Mouse (Mus musculus): ENCODE data around the gene Fkbp2. TPM values are rescaled to one million over a fixed set of nuclear protein-coding genes. Genes with fewer than 3 reads are reported as not detected.
A peak's percentile ranks its signal among the peaks of the same experiment; 100 is the strongest.

Gene Fkbp2
- total RNA-seq, 1 experiment: 51.0 TPM

DNA sequence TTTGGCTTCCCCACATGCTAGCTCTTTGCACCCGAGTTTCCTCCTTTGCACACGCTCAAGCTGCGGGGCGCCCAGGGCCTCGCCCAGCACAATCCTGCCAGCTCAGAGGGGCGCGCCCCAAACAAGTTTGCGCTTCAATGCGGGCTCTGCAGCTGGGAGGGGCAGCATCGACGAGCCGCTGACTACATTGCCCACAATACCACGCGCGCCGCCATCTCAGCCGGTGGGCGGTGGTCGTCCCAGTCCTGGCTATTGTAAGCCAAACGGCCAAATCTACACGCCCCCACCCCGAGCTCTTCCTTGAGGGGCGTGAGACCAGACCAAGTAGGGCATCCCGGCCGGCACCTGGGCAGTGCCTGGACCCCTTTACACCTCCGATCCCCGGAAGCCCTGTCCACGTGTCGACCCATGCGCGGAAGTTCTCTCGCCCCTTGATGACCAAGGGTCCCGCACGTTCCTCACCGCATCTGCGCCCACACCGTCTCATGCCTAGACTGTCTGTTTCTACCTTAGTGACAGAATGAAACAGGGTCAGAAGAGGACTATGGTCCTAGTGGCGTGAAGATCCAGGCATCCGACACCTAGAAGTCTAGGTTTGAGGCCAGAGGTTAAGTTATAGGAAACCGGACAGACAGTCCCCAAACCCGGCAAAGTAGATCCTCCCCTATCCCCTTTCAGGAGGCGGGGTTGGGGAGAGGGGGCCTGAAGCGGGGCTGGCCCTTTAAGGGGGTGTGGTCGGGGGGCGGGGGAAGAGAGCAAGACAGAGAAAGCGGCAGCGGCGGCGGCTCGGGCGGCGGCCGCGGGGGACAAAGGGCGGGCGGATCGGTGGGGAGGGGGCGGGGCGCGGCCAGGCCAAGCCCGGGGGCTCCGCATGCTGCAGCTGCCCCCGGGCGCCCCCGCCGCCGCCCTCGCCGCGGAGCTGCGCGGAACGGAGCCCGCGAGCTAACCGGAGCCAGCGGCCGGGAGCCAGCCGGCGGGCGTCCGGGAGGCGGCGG is 5.8 kb downstream of the Fkbp2 start, which contains the start of gene Ppp1r14b:
Gene Ppp1r14b, plus strand, starts transcription at position 758 of the 995 bp plus-strand sequence.
- H3K36me3 ChIP-seq (ENCODE audit: control insufficient read depth, insufficient read depth, low read length, poor library complexity, severe bottlenecking): peaks cover 22% of the 10 kb centered on the region
- H3K27ac ChIP-seq (ENCODE audit: insufficient read depth, low read depth, low read length, poor library complexity, severe bottlenecking): peak within 1 kb of the TSS; percentile 74
- peaks cover 5 to 35% of the 10 kb centered on the region in 2 experiments for H3K4me1 ChIP-seq (ENCODE audit: control insufficient read depth in 2 of 2, insufficient read depth in 2 of 2, low read length in 2 of 2, poor library complexity in 1 of 2)
- in situ Hi-C loops (cut with MboI; ENCODE audit: low sequenced_read_pairs in 2 of 2, unreplicated experiment in 2 of 2): no loop called here
- DNase-seq (ENCODE audit: low read depth, low spot score): peak; percentile 91
- peak within 1 kb of the TSS; percentile 88 for H3K9ac ChIP-seq (ENCODE audit: insufficient read depth, low read depth, low read length, poor library complexity, severe bottlenecking)
- no peaks in the 10 kb centered on the region for H3K9me3 ChIP-seq (ENCODE audit: control insufficient read depth, insufficient read depth, low read depth, low read length)
- no peak for TF ChIP-seq ZNF384 (IDR thresholded peaks at IDR 0.05; ENCODE audit: low read depth, low read length)
- TF ChIP-seq HCFC1 (IDR thresholded peaks at IDR 0.05; ENCODE audit: borderline replicate concordance, insufficient read depth, low read length): peak; percentile 82
- TF ChIP-seq MAFK (IDR thresholded peaks at IDR 0.05; ENCODE audit: insufficient read depth, low read depth, low read length): no peak
- no peak for TF ChIP-seq ZC3H11A (IDR thresholded peaks at IDR 0.05; ENCODE audit: borderline replicate concordance, low read depth, low read length)
- TF ChIP-seq CHD2 (IDR thresholded peaks at IDR 0.05; ENCODE audit: low read depth, low read length): no peak
- H3K4me3 ChIP-seq (ENCODE audit: insufficient read depth in 1 of 2, low read depth in 1 of 2, low read length in 2 of 2, poor library complexity in 1 of 2, severe bottlenecking in 1 of 2): peak within 1 kb of the TSS; percentile 79 to 100

DNA sequence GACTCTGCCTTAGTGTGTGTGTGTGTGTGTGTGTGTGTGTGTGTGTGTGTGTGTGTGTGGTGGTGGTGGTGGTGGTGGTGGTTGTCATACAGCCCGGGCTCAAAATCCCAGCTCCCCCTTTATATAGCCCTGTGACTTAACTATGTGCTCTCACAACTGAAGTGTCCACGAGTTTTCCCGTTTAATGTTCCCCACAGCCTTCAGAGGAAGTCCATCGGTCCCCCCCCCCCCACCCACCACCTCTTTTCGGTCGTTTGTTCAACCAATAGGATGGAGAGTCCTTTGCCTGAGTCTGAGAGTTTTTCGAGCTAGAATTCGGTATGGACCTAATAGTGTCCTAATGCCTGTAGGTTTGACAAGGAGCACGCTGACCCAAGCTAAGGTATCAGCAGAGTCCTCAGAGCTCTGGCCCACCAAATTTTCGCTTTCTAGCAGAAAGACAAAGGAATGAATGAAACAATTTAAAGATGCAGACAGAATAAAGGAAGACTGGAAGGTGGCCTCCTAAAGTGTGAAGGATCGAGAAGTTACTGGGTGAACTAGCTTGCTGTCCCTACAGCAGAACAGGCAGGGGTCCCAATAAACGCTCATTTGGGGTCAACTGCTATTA is 6.6 kb downstream of the Fkbp2 start:
- H3K9ac ChIP-seq (ENCODE audit: insufficient read depth, low read depth, low read length, poor library complexity, severe bottlenecking): no peak overlapping the region
- no peaks in the 10 kb centered on the region for H3K9me3 ChIP-seq (ENCODE audit: control insufficient read depth, insufficient read depth, low read depth, low read length)
- H3K36me3 ChIP-seq (ENCODE audit: control insufficient read depth, insufficient read depth, low read length, poor library complexity, severe bottlenecking): peaks cover 22% of the 10 kb centered on the region
- H3K4me1 ChIP-seq (ENCODE audit: control insufficient read depth in 2 of 2, insufficient read depth in 2 of 2, low read length in 2 of 2, poor library complexity in 1 of 2): peaks cover 5 to 35% of the 10 kb centered on the region in 2 experiments; a peak in 3 of 4 replicates
- H3K4me3 ChIP-seq (ENCODE audit: insufficient read depth in 1 of 2, low read depth in 1 of 2, low read length in 2 of 2, poor library complexity in 1 of 2, severe bottlenecking in 1 of 2): peak overlapping the region; percentile 79 to 100
- in situ Hi-C loops (cut with MboI; ENCODE audit: low sequenced_read_pairs in 2 of 2, unreplicated experiment in 2 of 2): no loop called here
- DNase-seq (ENCODE audit: low read depth, low spot score): no peak
- TF ChIP-seq CHD2 (IDR thresholded peaks at IDR 0.05; ENCODE audit: low read depth, low read length): no peak
- TF ChIP-seq ZC3H11A (IDR thresholded peaks at IDR 0.05; ENCODE audit: borderline replicate concordance, low read depth, low read length): no peak
- no peak for TF ChIP-seq MAFK (IDR thresholded peaks at IDR 0.05; ENCODE audit: insufficient read depth, low read depth, low read length)
- TF ChIP-seq ZNF384 (IDR thresholded peaks at IDR 0.05; ENCODE audit: low read depth, low read length): no peak
- no peak for TF ChIP-seq HCFC1 (IDR thresholded peaks at IDR 0.05; ENCODE audit: borderline replicate concordance, insufficient read depth, low read length)
- H3K27ac ChIP-seq (ENCODE audit: insufficient read depth, low read depth, low read length, poor library complexity, severe bottlenecking): no peak overlapping the region; the same call in 1 of the 2 replicates

DNA sequence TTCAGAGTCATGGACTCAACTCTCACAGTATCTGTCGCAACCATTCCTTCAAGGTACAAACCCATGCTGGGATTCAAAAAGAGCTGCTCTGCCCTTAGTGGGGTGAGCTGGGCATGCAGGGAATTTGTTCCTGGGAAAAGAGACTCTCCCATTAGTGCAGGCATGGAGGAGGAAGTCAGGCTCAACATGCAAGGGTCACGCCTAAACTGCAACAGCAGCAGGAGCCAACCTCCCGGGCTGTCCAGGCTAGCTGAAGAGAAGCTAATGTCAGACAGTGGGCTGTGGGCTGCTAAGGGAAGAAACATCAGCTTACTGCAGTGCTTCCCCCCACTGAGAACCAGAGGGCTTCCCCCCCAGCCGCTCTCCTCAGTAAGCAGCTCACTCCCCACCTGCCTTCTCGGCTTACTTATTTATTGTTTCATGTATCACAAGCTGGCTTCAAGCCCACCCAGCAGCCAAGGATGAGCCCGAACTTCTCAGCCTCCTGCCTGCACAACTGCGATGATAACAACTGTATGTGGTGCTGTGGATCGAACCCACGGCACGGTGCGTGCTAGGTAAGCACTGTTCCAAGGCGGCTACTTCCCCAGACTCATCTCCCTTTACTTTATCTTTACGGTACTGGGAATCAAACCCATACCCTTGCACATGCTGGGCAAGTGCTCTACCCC is 7.9 kb downstream of the Fkbp2 start:
- Histone ChIP-seq H3K9me3 (ENCODE audit: control insufficient read depth, insufficient read depth, low read depth, low read length) (no peaks in the 10 kb centered on the region), H3K4me1 (ENCODE audit: control insufficient read depth in 2 of 2, insufficient read depth in 2 of 2, low read length in 2 of 2, poor library complexity in 1 of 2) (peaks cover 8 to 37% of the 10 kb centered on the region in 2 experiments; a peak in 3 of 4 replicates), H3K27ac (ENCODE audit: insufficient read depth, low read depth, low read length, poor library complexity, severe bottlenecking) (peak overlapping the region; percentile 59; the same call in 1 of the 2 replicates), H3K4me3 (ENCODE audit: insufficient read depth in 1 of 2, low read depth in 1 of 2, low read length in 2 of 2, poor library complexity in 1 of 2, severe bottlenecking in 1 of 2) (no peak overlapping the region), H3K36me3 (ENCODE audit: control insufficient read depth, insufficient read depth, low read length, poor library complexity, severe bottlenecking) (peaks cover 11% of the 10 kb centered on the region), H3K9ac (ENCODE audit: insufficient read depth, low read depth, low read length, poor library complexity, severe bottlenecking) (peak overlapping the region; percentile 2; the same call in 1 of the 2 replicates)
- in situ Hi-C loops (cut with MboI; ENCODE audit: low sequenced_read_pairs in 2 of 2, unreplicated experiment in 2 of 2): no loop called here
- no peak for DNase-seq (ENCODE audit: low read depth, low spot score)
- TF ChIP-seq MAFK (IDR thresholded peaks at IDR 0.05; ENCODE audit: insufficient read depth, low read depth, low read length): no peak
- TF ChIP-seq ZNF384 (IDR thresholded peaks at IDR 0.05; ENCODE audit: low read depth, low read length): no peak
- no peak for TF ChIP-seq HCFC1 (IDR thresholded peaks at IDR 0.05; ENCODE audit: borderline replicate concordance, insufficient read depth, low read length)
- no peak for TF ChIP-seq CHD2 (IDR thresholded peaks at IDR 0.05; ENCODE audit: low read depth, low read length)
- no peak for TF ChIP-seq ZC3H11A (IDR thresholded peaks at IDR 0.05; ENCODE audit: borderline replicate concordance, low read depth, low read length)

DNA sequence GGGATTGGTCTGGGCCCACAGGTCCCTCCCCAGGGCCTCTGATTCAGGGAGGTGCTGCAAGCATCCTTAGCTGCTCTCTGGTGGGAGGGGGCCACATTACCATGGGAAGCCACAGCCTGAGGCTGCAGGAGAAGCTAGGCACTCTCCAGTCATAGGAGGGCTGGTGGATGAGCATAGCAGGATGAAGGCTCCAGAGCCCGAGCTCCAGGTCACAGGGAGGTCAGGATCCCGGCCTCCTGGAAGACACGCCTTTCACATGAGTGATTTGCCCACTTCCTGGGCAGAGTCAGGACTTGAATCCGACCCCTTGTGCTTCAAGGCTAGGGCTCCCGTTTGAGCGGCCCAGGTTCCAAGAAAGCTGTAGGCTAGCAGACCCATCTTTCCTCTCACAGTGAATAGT is 8.7 kb downstream of the Fkbp2 start:
- TF ChIP-seq ZC3H11A (IDR thresholded peaks at IDR 0.05; ENCODE audit: borderline replicate concordance, low read depth, low read length) (no peak), ZNF384 (IDR thresholded peaks at IDR 0.05; ENCODE audit: low read depth, low read length) (no peak), HCFC1 (IDR thresholded peaks at IDR 0.05; ENCODE audit: borderline replicate concordance, insufficient read depth, low read length) (no peak), CHD2 (IDR thresholded peaks at IDR 0.05; ENCODE audit: low read depth, low read length) (no peak)
- DNase-seq (ENCODE audit: low read depth, low spot score): no peak
- peak overlapping the region; percentile 59; the same call in 1 of the 2 replicates for H3K27ac ChIP-seq (ENCODE audit: insufficient read depth, low read depth, low read length, poor library complexity, severe bottlenecking)
- peaks cover 11 to 37% of the 10 kb centered on the region in 2 experiments; a peak in 3 of 4 replicates for H3K4me1 ChIP-seq (ENCODE audit: control insufficient read depth in 2 of 2, insufficient read depth in 2 of 2, low read length in 2 of 2, poor library complexity in 1 of 2)
- peak overlapping the region; percentile 2; the same call in 1 of the 2 replicates for H3K9ac ChIP-seq (ENCODE audit: insufficient read depth, low read depth, low read length, poor library complexity, severe bottlenecking)
- no peak overlapping the region for H3K4me3 ChIP-seq (ENCODE audit: insufficient read depth in 1 of 2, low read depth in 1 of 2, low read length in 2 of 2, poor library complexity in 1 of 2, severe bottlenecking in 1 of 2)
- H3K36me3 ChIP-seq (ENCODE audit: control insufficient read depth, insufficient read depth, low read length, poor library complexity, severe bottlenecking): peaks cover 6% of the 10 kb centered on the region; the same call in 1 of the 2 replicates
- in situ Hi-C loops (cut with MboI; ENCODE audit: low sequenced_read_pairs in 2 of 2, unreplicated experiment in 2 of 2): no loop called here
- H3K9me3 ChIP-seq (ENCODE audit: control insufficient read depth, insufficient read depth, low read depth, low read length): no peaks in the 10 kb centered on the region

All from ES-E14 (cell line).